In the genomic region with DNA sequence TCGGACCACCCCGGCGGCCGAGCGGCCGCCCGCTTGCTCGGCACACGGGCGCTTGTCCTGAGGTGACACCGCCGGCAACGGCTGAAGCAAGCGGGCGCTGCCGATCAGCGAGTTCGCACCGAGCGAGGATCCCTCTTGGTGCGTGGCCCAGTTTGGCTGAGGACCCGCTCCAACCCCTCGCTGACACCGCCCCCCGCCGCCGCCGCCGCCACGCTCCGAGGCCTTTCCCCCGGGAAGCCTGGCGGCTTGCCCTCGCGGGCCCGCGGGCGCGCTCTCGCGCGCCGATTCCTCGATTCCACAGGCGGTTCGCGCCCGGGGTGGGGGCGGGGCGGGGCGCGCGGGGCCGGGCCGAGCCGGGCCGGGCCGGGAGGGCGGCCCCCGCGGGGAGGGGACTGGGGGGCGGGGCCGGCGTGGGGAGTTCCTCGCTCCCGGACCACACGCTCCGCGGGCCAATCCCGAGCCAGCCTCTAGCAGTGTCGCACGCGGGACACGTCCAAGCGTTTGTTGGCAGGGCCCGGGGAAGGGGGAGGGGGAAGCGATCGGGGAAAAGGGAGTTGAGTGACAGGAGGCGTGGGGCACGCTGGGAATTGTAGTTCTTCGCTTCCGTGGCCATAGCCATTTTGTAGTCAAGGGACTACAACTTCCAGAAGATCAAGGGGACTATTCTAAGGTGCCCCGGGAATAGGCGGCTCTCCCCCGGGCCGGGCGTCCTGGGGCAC, we compare ENCODE assay signal across 7 mouse cellular contexts. TPM values are rescaled to one million over a fixed set of nuclear protein-coding genes. Genes with fewer than 3 reads are reported as not detected.
DNase-seq lines count a peak whose midpoint lies in the region; ATAC-seq lines count a peak whose summit lies in the region.

No protein-coding gene starts in this region.

- H3K27me3 ChIP-seq in embryonic facial prominence, embryonic 12.5 days: no peaks in the 10 kb centered on the region
- H3K27me3 ChIP-seq in limb, embryonic 11.5 days (ENCODE audit: control insufficient read depth, insufficient read depth, low read length): no peaks in the 10 kb centered on the region
- H3K27me3 ChIP-seq in midbrain, embryonic 14.5 days (ENCODE audit: control insufficient read depth, insufficient read depth, low read length): no peaks in the 10 kb centered on the region

- H3K36me3 ChIP-seq in embryonic facial prominence, embryonic 12.5 days: no peaks in the 10 kb centered on the region
- no peaks in the 10 kb centered on the region for H3K36me3 ChIP-seq in limb, embryonic 11.5 days (ENCODE audit: control insufficient read depth, insufficient read depth, low read length)
- H3K36me3 ChIP-seq in midbrain, embryonic 14.5 days (ENCODE audit: control insufficient read depth, insufficient read depth, low read length): no peaks in the 10 kb centered on the region

- no peaks in the 10 kb centered on the region for H3K9me3 ChIP-seq in embryonic facial prominence, embryonic 12.5 days
- H3K9me3 ChIP-seq in limb, embryonic 11.5 days (ENCODE audit: control insufficient read depth, low read length): no peaks in the 10 kb centered on the region
- no peaks in the 10 kb centered on the region for H3K9me3 ChIP-seq in midbrain, embryonic 14.5 days (ENCODE audit: control insufficient read depth, low read length)

- peak overlapping the region; percentile 81 for H3K27ac ChIP-seq in embryonic facial prominence, embryonic 12.5 days
- peak overlapping the region; percentile 82 for H3K27ac ChIP-seq in limb, embryonic 11.5 days (replicated peaks; ENCODE audit: low read depth, low read length)
- peak overlapping the region; percentile 96 for H3K27ac ChIP-seq in midbrain, embryonic 14.5 days (replicated peaks; ENCODE audit: low read depth, low read length)

- H3K9ac ChIP-seq in embryonic facial prominence, embryonic 12.5 days: peak overlapping the region; percentile 88
- peak overlapping the region; percentile 89 for H3K9ac ChIP-seq in limb, embryonic 11.5 days (ENCODE audit: low read length)
- peak overlapping the region; percentile 86 for H3K9ac ChIP-seq in midbrain, embryonic 14.5 days (replicated peaks; ENCODE audit: low read length)

- under 1% methylated on average over 59 of the region's 87 CpGs for WGBS in embryonic facial prominence, embryonic 12.5 days
- under 1% methylated on average over 58 of the region's 87 CpGs for WGBS in limb, embryonic 11.5 days
- WGBS in midbrain, embryonic 14.5 days: under 1% methylated on average over 85 of the region's 87 CpGs

- H3K4me2 ChIP-seq in embryonic facial prominence, embryonic 12.5 days (replicated peaks): peak overlapping the region; percentile 91
- peak overlapping the region; percentile 93 for H3K4me2 ChIP-seq in limb, embryonic 11.5 days (ENCODE audit: low read depth, severe bottlenecking)
- H3K4me2 ChIP-seq in midbrain, embryonic 14.5 days (ENCODE audit: low read length): peak overlapping the region; percentile 97

- H3K4me3 ChIP-seq in embryonic facial prominence, embryonic 12.5 days: peak overlapping the region; percentile 52
- peak overlapping the region; percentile 80 for H3K4me3 ChIP-seq in limb, embryonic 11.5 days (ENCODE audit: low read depth, low read length)
- H3K4me3 ChIP-seq in midbrain, embryonic 14.5 days (replicated peaks; ENCODE audit: low read depth, low read length): peak overlapping the region; percentile 72

- H3K4me1 ChIP-seq in embryonic facial prominence, embryonic 12.5 days: peaks cover 20% of the 10 kb centered on the region; the same call in 1 of the 2 replicates
- peaks cover 10% of the 10 kb centered on the region; the same call in 1 of the 2 replicates for H3K4me1 ChIP-seq in limb, embryonic 11.5 days (ENCODE audit: control insufficient read depth, insufficient read depth, low read length)
- H3K4me1 ChIP-seq in midbrain, embryonic 14.5 days (ENCODE audit: control insufficient read depth, insufficient read depth, low read length): peaks cover 16% of the 10 kb centered on the region; the same call in 1 of the 2 replicates

- peak; percentile 100 for DNase-seq in adrenal gland, postnatal 25 days
- DNase-seq in heart, adult 11 months: peak; percentile 100
- DNase-seq in kidney, adult 18-20 months: peak; percentile 99
- peak; percentile 99 for DNase-seq in limb, embryonic 11.5 days (ENCODE audit: low spot score)
- peak; percentile 99 for DNase-seq in midbrain, embryonic 14.5 days
- peak; percentile 94 to 95 for DNase-seq in spleen, adult 18-20 months

- ATAC-seq in embryonic facial prominence, embryonic 12.5 days (ENCODE audit: insufficient number of reproducible peaks, insufficient read depth, low FRiP score, low TSS enrichment): peak; percentile 96
- ATAC-seq in limb, embryonic 11.5 days (ENCODE audit: insufficient number of reproducible peaks, low FRiP score, low TSS enrichment, low read depth): peak; percentile 95
- peak; percentile 96 for ATAC-seq in midbrain, embryonic 14.5 days (ENCODE audit: low FRiP score, low TSS enrichment)

RNA-seq across cellular contexts. Expression of a gene that starts 1.0 kb away (rescaled TPM):
- 55.7 and 58.0 TPM in 2 replicates for total RNA-seq in adrenal gland, postnatal 25 days (2021)
- polyA plus RNA-seq in embryonic facial prominence, embryonic 12.5 days (2016; fragmentation: Nextera tagmentation; extraction: Ambion mirVana): 48.3 and 54.0 TPM in 2 replicates
- polyA plus RNA-seq in limb, embryonic 11.5 days (2014; fragmentation: Nextera tagmentation; extraction: Ambion mirVana): 34.5 and 37.6 TPM in 2 replicates
- polyA plus RNA-seq in midbrain, embryonic 14.5 days (2014; fragmentation: Nextera tagmentation; extraction: Ambion mirVana): 31.7 and 35.7 TPM in 2 replicates

Comparison
In these comparisons a context has a peak if more than half of its experiments do, and no peak if none do; other contexts are left out.
1. Peak in every context shown above with its lines: DNase-seq, ATAC-seq, H3K4me3 ChIP-seq and H3K27ac ChIP-seq.